Mouse (Mus musculus): ENCODE data around the gene Zfp444.
"Not testable (repeated sequence)": the region's sequence is repeated elsewhere in the genome, so short reads cannot be mapped to it uniquely, and the experiment has no call there.

The Zfp444 gene

GRCm38 (mm10) chr7:6214691-6215090 is 42.7 kb downstream of the Zfp444 start:
- not testable (repeated sequence) for DNase-seq (ENCODE audit: low spot score)

GRCm38 (mm10) chr7:6220147-6220546 is 48.1 kb downstream of the Zfp444 start:
- DNase-seq (ENCODE audit: low spot score), result no peak

- DNase-seq (ENCODE audit: low spot score), result no peak
Measured at GRCm38 (mm10) chr7:6221978-6222377, 50.0 kb downstream of the Zfp444 start, which contains the start of gene Zscan5b. Gene Zscan5b, plus strand, starts transcription at chr7:6222278.

- peak; percentile 3 for DNase-seq (ENCODE audit: low spot score)
Measured at GRCm38 (mm10) chr7:6228491-6228890, 56.5 kb downstream of the Zfp444 start.

GRCm38 (mm10) chr7:6239787-6240186 is 67.8 kb downstream of the Zfp444 start:
- no peak for DNase-seq (ENCODE audit: low spot score)

- DNase-seq (ENCODE audit: low spot score), result peak; percentile 4
Measured at GRCm38 (mm10) chr7:6240841-6241425, 68.9 kb downstream of the Zfp444 start.

All from yolk sac, embryonic 10.5 days (tissue).